Mouse (Mus musculus) ES-E14 (cell line): ENCODE data around the gene Bach2.

Source experiments
- CHD2 ChIP-seq: IDR thresholded peaks from 2 replicates; pipeline ENCODE4 v1.6.1; 2014; ENCODE audit warnings: mild to moderate bottlenecking, low read depth, low read length, inconsistent platforms
- HCFC1 ChIP-seq: IDR thresholded peaks from 2 replicates; pipeline ENCODE4 v1.6.1; 2012; ENCODE audit warnings: low read length, inconsistent platforms, borderline replicate concordance; ENCODE audit not compliant: insufficient read depth
- MAFK ChIP-seq: IDR thresholded peaks from 2 replicates; pipeline ENCODE4 v1.6.1; 2014; ENCODE audit warnings: mild to moderate bottlenecking, low read depth, low read length, inconsistent platforms; ENCODE audit not compliant: insufficient read depth
- ZNF384 ChIP-seq: IDR thresholded peaks from 2 replicates; pipeline ENCODE4 v1.6.1; 2012; ENCODE audit warnings: low read depth, low read length, inconsistent platforms

DNA sequence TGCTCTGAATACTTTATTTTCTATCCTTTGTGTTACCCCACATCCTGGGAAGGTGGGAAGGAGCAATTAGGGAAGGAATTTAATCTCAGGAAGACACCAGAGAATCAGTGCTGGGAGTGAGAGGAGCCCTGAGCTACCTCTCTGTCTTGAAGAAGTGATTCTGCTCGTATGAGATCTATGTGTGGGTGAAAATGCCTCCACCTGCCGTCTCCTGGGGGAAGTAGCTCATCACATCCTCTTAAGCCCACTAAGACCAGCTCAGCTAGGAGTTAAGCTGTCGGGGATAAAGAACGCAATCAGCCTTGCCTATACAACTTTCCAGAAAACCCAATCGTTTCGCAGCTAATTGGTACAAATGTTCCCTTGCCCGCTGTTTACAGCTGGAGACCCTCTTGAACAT, 174.5 kb downstream of the Bach2 start:
- TF ChIP-seq HCFC1 (no peak), MAFK (no peak), ZNF384 (no peak), CHD2 (no peak)
